Mouse (Mus musculus): ENCODE data around the gene Elane.
A peak's percentile ranks its signal among the peaks of the same experiment; 100 is the strongest.

The Elane gene

DNA sequence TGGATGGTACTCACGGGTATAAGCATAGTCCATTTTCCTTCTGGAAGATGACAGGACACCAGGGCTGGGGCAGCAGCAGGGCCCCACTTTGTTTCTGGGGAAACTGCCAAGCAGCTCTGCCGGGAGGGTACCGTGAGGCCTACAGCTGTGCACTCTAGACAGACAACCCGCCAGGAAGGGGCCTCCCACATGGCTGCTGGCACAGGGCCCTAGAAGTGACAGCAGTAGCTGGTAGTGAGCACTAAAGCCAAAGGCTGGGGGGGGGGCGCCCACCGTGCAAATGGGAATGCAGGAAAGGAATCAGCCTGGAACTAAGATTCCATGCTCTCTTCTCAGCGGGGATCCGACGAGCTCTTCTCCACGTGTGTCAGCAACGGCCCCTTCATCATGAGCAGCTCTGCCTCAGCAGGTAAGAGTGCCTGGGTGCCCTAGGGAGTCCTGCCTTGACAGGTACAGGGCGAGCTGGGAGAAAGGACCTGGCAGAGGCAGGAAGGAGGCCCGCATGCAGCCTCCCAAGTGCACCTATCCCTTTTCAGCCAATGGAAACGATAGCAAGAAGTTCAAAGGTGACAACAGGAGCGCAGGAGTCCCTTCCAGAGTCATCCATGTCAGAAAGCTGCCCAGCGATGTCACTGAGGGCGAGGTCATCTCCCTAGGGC is 27.5 kb upstream of the Elane start:
- DNase-seq, result peak; percentile 83 to 91

- DNase-seq, result peak in 1 of 2 experiments; percentile 59
Measured at GRCm38 (mm10) chr10:79859116-79859515, 26.9 kb upstream of the Elane start.

DNA sequence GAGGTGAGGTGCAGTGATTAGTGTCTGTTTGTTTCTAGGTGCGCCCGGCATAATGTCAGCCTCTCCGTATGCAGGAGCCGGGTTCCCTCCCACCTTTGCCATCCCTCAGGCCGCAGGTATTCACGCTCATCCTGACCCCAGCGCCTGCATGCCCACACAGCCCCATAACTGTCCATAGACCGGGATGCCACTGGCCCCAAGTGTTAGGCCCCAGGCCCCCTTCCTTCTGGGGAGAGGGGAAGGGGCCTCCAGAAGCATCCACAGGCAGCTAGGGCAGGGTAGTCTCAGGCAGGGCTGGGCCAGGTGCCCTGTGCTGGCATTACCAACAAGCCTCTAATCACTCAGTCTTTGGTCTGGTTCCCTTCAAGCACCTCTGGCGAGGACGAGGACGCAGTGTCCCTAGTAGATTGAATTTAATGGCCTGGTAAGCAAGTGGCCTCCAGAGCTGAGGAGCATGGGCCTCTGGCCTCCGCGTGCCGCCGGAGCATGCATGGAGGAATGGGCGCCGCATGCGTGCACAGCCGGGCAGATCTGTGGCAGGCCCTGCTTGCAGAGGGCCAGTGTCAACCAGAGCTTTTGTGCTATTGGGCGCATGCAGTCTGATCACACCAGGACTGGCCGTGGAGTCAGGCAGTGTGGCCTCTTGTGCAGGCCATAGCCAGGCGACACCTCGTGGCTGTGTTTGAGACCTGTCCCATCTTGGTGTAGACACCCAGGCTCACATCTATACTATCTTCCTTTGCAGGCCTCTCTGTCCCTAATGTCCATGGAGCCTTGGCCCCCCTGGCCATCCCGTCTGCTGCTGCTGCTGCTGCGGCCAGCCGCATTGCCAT is 25.8 kb upstream of the Elane start:
- peak in 1 of 2 experiments; percentile 54 for DNase-seq

DNA sequence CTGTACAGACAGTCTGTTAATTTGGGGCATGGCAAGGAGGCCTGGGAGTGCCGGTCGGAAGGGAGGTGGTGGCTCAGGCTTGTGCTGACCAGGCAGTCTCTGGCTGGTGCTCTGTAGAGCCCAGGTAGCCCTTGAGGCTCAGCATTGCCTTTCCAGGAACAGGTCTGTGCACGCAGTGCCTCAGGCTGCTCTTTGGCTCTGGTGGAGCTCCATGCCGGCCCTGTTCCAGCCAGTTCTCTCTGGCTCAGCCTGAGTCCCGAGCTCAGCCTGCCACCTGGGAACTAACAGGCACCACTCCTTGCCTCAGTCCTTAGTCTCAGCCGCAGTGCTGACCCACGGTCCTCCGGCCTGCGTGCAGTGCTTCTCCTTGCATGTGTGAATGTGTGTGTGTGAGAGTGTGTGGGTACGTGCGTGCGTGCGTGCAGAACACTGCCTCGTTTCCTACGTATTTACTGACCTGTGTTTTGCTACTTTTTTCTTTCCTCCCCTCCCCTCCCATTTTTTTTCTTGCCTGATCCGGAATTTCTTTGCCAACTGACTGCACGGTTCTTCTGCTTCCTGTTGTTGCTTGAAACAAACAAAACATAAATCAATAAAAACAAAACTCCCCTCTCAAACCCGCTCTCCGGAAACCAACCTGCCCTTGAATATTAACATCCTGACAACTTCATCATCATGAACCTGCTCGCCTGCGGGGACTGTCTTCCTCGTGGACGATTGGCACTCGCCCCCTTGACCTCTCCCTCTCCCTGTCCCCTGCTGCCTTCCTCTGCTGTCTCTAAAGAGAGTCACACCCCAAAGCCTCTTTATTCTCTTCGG is 24.6 kb upstream of the Elane start:
- DNase-seq, result peak; percentile 77 to 89

DNA sequence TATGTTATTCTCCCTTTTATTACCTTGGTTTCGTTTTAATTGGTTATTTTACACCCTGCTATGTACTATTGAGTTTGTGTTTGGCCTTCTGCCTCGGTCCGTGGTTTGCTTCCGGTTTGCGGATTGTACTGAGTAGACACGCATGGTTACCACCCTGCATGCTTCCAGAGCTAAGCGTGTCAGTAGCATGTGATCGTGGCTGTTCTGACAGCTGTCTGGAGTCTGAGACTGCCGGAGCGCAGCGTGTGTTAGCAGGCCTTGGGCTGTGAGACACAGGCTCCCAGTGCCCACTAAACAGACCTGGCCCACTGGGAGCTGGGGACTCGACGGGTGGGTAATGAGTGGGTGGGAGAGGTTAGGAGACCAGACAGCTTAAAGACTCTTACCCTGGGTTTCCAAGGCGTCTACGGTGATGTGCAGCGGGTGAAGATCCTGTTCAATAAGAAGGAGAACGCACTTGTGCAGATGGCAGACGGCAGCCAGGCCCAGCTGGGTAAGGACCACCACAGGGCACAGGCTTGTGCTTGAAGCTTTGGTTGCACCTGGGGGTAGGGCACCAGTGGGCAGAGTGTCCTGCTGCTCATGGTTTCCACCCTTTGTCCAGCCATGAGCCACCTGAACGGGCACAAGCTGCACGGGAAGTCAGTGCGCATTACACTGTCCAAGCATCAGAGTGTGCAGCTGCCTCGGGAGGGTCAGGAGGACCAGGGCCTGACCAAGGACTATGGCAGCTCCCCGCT is 23.8 kb upstream of the Elane start:
- peak; percentile 52 to 76 for DNase-seq

- DNase-seq, result peak in 1 of 2 experiments; percentile 54
Measured at GRCm38 (mm10) chr10:79862925-79863324, 23.1 kb upstream of the Elane start.

GRCm38 (mm10) chr10:79864351-79865188 is 21.5 kb upstream of the Elane start:
- DNase-seq, result peak in 1 of 2 experiments; percentile 38

- peak in 1 of 2 experiments; percentile 48 for DNase-seq
Measured at GRCm38 (mm10) chr10:79865189-79865601, 20.9 kb upstream of the Elane start.

DNA sequence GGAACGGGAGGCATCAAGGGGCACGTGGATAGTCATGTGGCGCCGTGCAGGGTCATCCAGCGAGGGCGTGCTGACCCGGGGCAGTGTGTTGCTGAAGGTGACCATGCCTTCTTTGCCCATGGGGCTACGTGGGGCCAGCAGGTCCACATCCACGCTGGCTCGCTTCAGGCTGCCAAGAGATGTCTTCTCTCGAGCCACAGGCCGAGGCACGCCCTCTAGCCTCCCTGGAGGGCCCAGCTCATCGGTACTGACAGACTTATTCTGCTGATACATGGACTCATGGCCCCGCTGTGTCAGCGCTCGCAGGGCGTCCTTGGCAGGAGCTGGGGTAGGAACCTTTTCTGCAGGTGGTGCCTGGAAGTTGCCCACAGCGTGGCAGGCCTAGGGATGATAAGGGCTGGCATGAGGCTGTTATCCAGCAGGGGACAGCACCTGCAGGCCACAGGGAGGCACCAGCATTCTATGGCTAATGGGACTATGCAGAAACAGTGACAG is 20.2 kb upstream of the Elane start:
- DNase-seq, result peak; percentile 65 to 87

DNA sequence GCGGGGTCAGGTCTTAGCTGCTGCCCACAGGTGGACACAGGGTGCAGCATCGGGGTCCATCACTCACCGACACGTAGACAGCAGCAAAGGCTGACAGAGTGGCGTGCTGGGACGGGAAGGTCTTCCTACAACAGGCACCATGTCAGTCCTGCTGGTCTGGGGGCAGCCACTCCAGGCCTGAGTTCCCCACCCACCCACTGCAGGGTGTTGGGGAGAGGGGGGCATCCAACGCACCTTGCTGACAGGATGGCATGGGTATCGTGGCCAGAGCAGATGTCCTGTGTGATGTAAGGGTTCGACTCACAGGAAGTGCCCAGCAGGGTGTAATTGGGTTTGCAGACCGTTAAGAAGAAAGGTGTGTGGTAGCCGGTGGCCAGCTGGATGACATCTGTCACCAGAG is 19.4 kb upstream of the Elane start:
- DNase-seq, result peak in 1 of 2 experiments; percentile 36

- DNase-seq, result no peak
Measured at GRCm38 (mm10) chr10:79871845-79872244, 14.2 kb upstream of the Elane start.

- DNase-seq, result no peak
Measured at GRCm38 (mm10) chr10:79872862-79873261, 13.2 kb upstream of the Elane start.

DNA sequence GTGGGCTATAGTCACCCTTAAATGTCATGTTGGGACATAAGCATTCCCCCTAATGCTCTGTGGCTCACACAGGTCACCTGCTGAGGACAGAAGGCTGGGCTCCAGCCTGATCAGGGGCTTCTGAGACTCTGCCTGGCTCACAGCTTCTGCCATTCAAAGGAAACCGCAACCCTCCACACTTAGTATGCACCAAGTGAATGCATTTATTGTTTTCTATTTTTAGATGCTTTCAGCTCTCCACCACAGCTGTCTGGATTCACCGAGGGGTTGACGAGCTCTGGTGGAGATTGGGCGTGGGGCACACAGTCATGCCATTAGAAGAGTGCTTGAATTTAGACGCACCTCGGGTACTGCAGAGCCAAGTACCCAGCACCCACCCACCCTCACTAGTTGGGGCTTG is 12.7 kb upstream of the Elane start:
- no peak for DNase-seq

DNA sequence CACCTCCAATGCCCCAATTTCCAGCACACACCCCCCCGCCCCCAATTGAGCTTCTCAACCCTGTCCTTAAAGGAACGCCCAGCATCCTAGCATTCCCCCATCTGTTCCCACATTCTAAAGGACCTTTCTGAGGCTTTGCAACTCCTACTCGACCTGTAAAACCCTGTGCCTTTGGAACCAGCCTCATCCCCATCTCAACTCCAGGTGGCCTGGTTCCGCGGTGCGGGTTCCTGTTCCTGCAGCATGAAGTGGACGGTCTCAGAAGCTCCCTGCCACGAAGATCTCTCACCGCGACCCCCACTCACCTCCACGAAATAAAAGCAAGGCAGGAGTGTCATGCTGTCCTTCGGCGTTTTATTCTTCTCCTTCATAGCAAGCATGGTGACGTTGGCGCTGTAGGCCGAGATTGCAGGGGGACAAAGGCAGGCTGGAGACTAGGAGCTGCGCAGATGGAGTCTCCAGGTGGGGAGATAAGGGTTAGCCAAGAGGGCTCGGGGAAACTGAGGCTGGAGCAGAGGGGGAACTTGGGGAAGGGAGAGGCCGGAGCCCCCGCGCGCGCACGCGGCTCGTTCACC is 12.2 kb upstream of the Elane start:
- DNase-seq, result no peak

DNA sequence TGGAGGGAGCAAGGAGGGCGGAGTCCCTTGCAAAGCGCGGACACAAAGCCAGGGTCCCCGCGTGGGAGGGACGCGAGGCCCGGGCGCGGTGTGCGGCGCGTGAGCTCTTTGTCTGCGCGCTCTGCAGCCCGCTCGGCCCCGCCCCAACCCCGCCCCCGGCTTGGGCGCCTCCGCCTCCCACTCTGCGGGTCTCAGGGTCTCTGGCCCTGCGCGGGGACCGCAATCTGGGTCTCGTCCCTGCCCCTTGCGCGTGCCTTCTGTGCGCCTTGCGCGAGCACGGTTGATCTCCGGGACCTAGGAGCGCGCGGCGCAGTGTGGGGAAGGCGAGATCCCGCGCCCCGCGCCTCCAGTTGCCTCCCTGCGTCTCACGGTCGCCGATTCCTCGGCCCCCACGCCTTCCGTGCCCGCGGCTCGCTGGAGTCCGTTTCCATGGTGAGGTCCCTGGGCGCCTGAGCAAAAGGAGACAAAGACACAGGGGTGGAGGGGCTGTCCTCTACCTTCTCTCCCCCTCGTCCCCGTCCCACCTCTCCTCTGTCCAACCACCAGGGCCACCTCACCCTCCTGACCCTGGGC is 11.7 kb upstream of the Elane start, which contains the start of the genes Prtn3 and Plppr3:
TSS of gene Prtn3 (plus strand) at position 187 of the 573 bp plus-strand sequence.
TSS of gene Plppr3 (minus strand) at position 345 of the 573 bp plus-strand sequence.
- DNase-seq, result peak in 1 of 2 experiments; percentile 40

GRCm38 (mm10) chr10:79877174-79877573 is 8.9 kb upstream of the Elane start:
- peak in 1 of 2 experiments; percentile 52 for DNase-seq

GRCm38 (mm10) chr10:79877757-79878156 is 8.3 kb upstream of the Elane start:
- peak; percentile 70 to 82 for DNase-seq

DNA sequence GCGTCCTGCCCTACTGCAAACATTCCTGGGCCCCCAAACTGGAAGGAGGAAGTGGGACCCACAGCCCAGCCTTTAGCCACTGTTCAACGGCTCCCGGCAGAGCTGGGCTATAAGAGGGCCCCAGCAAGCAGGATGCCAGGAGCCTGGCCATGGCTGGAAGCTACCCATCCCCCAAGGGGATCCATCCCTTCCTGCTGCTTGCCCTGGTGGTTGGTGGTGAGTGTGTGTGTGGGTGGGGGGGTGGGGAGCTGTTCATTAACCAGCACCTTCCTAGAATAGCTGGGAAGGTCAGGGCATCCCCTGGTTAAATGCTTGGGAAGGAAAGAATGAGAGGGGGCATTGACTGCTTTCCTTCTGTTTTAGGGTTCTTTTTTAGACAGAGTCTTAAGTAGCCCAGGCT is 6.5 kb upstream of the Elane start:
- DNase-seq, result no peak

GRCm38 (mm10) chr10:79880721-79881120 is 5.3 kb upstream of the Elane start:
- DNase-seq, result peak in 1 of 2 experiments; percentile 52

DNA sequence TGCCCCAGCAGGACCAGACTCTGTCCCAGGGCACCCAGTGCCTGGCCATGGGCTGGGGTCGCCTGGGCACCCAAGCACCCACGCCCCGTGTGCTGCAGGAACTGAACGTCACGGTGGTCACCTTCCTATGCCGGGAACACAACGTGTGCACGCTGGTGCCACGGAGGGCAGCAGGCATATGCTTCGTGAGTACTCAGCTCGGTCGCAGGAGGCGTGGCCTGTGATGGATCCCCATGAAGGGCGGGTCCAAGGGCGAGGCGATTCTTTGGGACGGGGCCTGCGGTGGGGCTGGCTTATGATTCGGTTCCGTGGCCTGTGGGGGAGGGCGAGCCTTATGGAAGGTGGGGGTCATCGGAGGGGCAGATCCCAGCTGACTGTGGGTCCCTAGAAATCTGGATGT is 4.1 kb upstream of the Elane start:
- peak in 1 of 2 experiments; percentile 50 for DNase-seq
